Mouse (Mus musculus) neural tube, embryonic 11.5 days (tissue): ENCODE measurements at regions not wholly inside any gene's neighbourhood (a gene's known extent, or its start where the extent isn't known, plus 50 kb on each side); places are given as distances from the start of the nearest gene placed in this dataset.
A peak's percentile ranks its signal among the peaks of the same experiment; 100 is the strongest.

Experiments used
- ATAC-seq: fragments of 200-750 bp; cut with Nextera tagmentation; 2 replicates; pipeline ENCODE4 v1.8.0; 2017; ENCODE audit warnings: moderate number of reproducible peaks, mild to moderate bottlenecking, moderate TSS enrichment, moderate library complexity; ENCODE audit not compliant: insufficient read depth, low FRiP score, low TSS enrichment
- DNase-seq: peaks from one replicate; pipeline ENCODE4 v3.0.0-alpha.2; 2015; ENCODE audit warnings: low spot score
- H3K27ac ChIP-seq: fragments of 300-500 bp; sonication (generic); 2 replicates; pipeline ENCODE4 v1.5.1; 2014; ENCODE audit warnings: low read depth, mild to moderate bottlenecking, low read length
- H3K27me3 ChIP-seq: fragments of 300-500 bp; sonication (generic); 2 replicates; pipeline ENCODE4 v1.6.1; 2014; ENCODE audit warnings: mild to moderate bottlenecking, low read length, mixed read lengths; ENCODE audit not compliant: control insufficient read depth, insufficient read depth
- H3K36me3 ChIP-seq: fragments of 300-500 bp; sonication (generic); 2 replicates; pipeline ENCODE4 v1.6.1; 2014; ENCODE audit warnings: mild to moderate bottlenecking, low read length, moderate library complexity, mixed read lengths; ENCODE audit not compliant: control insufficient read depth, insufficient read depth
- H3K4me1 ChIP-seq: fragments of 300-500 bp; sonication (generic); 2 replicates; pipeline ENCODE4 v1.6.1; 2014; ENCODE audit warnings: low read length, mixed read lengths; ENCODE audit not compliant: control insufficient read depth, insufficient read depth
- H3K4me2 ChIP-seq: fragments of 300-500 bp; sonication (generic); 2 replicates; pipeline ENCODE4 v1.6.1; 2014; ENCODE audit warnings: low read depth, mild to moderate bottlenecking, moderate library complexity
- H3K4me3 ChIP-seq: fragments of 300-500 bp; sonication (generic); 2 replicates; pipeline ENCODE4 v1.5.1; 2014; ENCODE audit warnings: low read depth, low read length
- H3K9ac ChIP-seq: fragments of 300-500 bp; sonication (generic); 2 replicates; pipeline ENCODE4 v1.6.1; 2014; ENCODE audit warnings: mild to moderate bottlenecking, low read length
- H3K9me3 ChIP-seq: fragments of 300-500 bp; sonication (generic); 2 replicates; pipeline ENCODE4 v1.6.1; 2016; ENCODE audit warnings: low read length; ENCODE audit not compliant: control insufficient read depth
- whole genome bisulfite sequencing: fragments of 180-500 bp; shearing (Covaris S2); extraction: QIAGEN DNeasy Blood & Tissue Kit; methylation state at CpG from one replicate; pipeline ENCODE4 v1.1.7; 2014; 5-methylcytosine and 5-hydroxymethylcytosine counted together

DNA sequence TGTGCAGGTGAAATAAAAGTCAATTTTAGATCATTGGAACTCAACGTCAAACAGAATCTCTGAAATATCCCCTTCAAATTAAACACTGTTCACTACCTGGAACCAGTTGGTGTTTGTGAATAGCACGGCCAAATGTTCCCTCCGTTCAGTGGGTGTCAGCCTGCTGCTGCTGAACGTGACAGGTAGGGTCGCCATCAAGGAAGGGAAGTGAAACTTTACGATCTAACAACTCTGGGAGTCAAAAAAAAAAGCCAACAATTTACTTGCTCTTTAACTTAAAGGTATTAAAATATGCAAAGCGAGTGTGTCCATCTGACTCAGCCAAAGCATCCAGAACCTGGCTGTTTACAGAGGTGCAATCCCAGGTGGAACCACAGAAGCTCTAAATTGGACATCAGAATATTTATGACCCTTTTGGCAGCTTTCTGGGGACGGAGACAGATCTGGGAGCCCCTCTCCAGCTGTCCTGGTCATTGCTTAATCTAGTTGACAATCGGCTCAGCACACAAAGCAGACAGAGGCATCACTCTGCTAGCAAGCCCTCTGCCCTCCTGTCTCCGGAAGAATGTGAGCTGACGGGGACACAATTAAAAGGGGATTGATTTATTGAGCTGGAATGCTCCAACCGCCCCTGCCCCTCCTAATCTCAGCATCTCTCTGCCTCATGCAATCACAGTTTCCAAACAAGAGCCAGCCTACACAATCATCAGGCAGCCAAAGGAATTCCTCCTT, 191.9 kb downstream of the 1500009L16Rik start:
- Histone ChIP-seq H3K4me2 (no peak overlapping the region), H3K36me3 (no peaks in the 10 kb centered on the region), H3K9ac (0 out of 2 replicates have a peak overlapping the region, but pooled peaks have one; percentile 20), H3K4me1 (peaks cover 17% of the 10 kb centered on the region), H3K4me3 (no peak overlapping the region), H3K27me3 (no peaks in the 10 kb centered on the region), H3K27ac (peak overlapping the region; percentile 58; the same call in 1 of the 2 replicates), H3K9me3 (no peaks in the 10 kb centered on the region)
- ATAC-seq: peak; percentile 86
- 12% methylated on average over 12 of the region's 12 CpGs for WGBS
- peak; percentile 69 for DNase-seq

DNA sequence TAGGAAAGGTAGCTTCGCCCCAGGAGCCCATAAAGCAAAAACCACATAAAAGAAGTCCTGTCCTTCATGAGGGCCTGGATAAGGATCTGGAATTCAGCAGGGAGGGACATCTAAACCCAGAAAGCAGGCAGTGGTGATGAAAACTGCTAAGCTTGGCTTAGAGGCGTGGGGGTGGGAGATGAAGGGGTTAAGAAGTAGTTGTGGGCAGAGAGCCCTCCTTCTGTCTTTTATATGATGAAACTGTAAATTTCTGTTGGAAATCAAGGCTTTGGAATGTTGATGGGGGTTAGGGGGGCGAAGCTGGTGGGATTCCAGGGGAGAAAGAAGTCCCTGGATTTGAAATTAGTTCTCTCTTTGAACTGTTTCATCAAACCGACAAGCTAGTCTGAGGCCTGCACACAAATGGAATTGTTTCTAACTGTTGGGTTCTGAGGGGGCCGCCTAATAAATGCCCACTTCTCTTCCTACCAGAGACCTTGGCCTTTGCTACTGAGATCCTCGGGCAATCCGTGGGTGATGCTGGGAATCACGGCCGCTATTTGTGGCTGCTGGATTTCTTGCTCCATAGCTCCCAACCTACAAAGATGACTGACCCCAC, 192.6 kb downstream of the 1500009L16Rik start:
- no peak overlapping the region for H3K4me3 ChIP-seq
- peaks cover 17% of the 10 kb centered on the region for H3K4me1 ChIP-seq
- no peaks in the 10 kb centered on the region for H3K27me3 ChIP-seq
- DNase-seq (no peak), ATAC-seq (peak; percentile 46)
- peak overlapping the region; percentile 58 for H3K27ac ChIP-seq
- 19% methylated on average over 9 of the region's 9 CpGs for WGBS
- H3K36me3 ChIP-seq: no peaks in the 10 kb centered on the region
- H3K9me3 ChIP-seq: no peaks in the 10 kb centered on the region
- 0 out of 2 replicates have a peak overlapping the region, but pooled peaks have one; percentile 20 for H3K9ac ChIP-seq
- H3K4me2 ChIP-seq: no peak overlapping the region

GRCm38 (mm10) chr10:83926990-83927389, 204.3 kb downstream of the 1500009L16Rik start:
- no peak overlapping the region for H3K4me3 ChIP-seq
- H3K4me1 ChIP-seq: peaks cover 4% of the 10 kb centered on the region
- 63% methylated on average over 4 of the region's 4 CpGs for WGBS
- no peak overlapping the region for H3K27ac ChIP-seq
- H3K9me3 ChIP-seq: no peaks in the 10 kb centered on the region
- ATAC-seq: no peak
- H3K36me3 ChIP-seq: no peaks in the 10 kb centered on the region
- H3K27me3 ChIP-seq: no peaks in the 10 kb centered on the region
- DNase-seq: no peak
- H3K9ac ChIP-seq: no peak overlapping the region
- no peak overlapping the region for H3K4me2 ChIP-seq

DNA sequence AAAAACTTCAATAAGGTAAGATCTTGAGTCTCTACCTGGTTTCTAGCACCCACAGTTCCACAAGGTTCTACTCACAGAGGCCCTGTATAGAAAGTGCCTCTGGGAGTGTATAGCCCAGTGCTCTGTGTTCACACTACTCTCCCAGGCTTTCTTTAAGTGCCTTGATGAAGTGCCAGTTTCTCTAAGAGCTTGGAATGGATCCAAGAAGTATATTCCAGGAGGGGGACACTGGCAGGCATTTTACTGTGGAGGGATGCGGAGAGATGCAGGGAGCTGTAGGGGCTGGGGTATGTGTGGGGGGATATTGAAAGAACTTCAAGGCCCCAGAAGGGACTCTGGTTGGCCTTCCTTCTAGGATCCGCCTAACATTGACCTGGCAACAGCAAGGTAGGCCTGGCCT, 204.9 kb downstream of the 1500009L16Rik start:
- H3K4me3 ChIP-seq: no peak overlapping the region
- H3K4me2 ChIP-seq: no peak overlapping the region
- H3K4me1 ChIP-seq: peaks cover 4% of the 10 kb centered on the region
- no peak for ATAC-seq
- 93% methylated on average over 2 of the region's 2 CpGs for WGBS
- H3K36me3 ChIP-seq: no peaks in the 10 kb centered on the region
- H3K27ac ChIP-seq: no peak overlapping the region
- H3K9me3 ChIP-seq: no peaks in the 10 kb centered on the region
- H3K27me3 ChIP-seq: no peaks in the 10 kb centered on the region
- H3K9ac ChIP-seq: no peak overlapping the region
- no peak for DNase-seq

DNA sequence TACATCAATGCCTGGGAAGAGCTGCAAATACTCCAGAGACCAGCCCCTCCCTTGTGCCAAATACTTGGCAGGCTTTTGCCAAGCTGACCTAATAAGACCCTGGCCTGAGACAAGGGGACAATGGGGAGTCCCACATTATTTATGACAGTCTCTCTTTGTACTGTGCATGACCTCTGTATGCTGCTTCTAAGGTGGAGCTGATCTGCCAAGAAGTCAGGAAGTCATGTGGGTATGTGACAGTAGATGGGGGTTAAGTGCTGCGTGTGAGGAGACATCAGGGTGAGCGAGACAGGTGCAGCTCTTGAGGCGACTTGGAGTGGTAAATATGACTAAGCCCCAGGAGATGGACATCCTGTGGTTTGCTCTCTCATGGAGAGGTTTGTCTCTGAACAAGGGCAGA, 209.1 kb downstream of the 1500009L16Rik start:
- H3K9ac ChIP-seq: no peak overlapping the region
- WGBS: 46% methylated on average over 3 of the region's 3 CpGs
- no peak overlapping the region for H3K27ac ChIP-seq
- DNase-seq (no peak), ATAC-seq (no peak)
- peaks cover 4% of the 10 kb centered on the region for H3K4me1 ChIP-seq
- H3K9me3 ChIP-seq: no peaks in the 10 kb centered on the region
- H3K4me2 ChIP-seq: no peak overlapping the region
- H3K4me3 ChIP-seq: no peak overlapping the region
- no peaks in the 10 kb centered on the region for H3K27me3 ChIP-seq
- no peaks in the 10 kb centered on the region for H3K36me3 ChIP-seq

- H3K27ac ChIP-seq: no peak overlapping the region
- ATAC-seq (no peak), DNase-seq (no peak)
- H3K27me3 ChIP-seq: no peaks in the 10 kb centered on the region
- no peak overlapping the region for H3K4me3 ChIP-seq
- H3K9me3 ChIP-seq: no peaks in the 10 kb centered on the region
- H3K9ac ChIP-seq: no peak overlapping the region
- no peak overlapping the region for H3K4me2 ChIP-seq
- H3K36me3 ChIP-seq: no peaks in the 10 kb centered on the region
- H3K4me1 ChIP-seq: peaks cover 4% of the 10 kb centered on the region
- 88% methylated on average over 7 of the region's 7 CpGs for WGBS
These were observed 210.5 kb downstream of the 1500009L16Rik start for GRCm38 (mm10) chr10:83933201-83933600.

DNA sequence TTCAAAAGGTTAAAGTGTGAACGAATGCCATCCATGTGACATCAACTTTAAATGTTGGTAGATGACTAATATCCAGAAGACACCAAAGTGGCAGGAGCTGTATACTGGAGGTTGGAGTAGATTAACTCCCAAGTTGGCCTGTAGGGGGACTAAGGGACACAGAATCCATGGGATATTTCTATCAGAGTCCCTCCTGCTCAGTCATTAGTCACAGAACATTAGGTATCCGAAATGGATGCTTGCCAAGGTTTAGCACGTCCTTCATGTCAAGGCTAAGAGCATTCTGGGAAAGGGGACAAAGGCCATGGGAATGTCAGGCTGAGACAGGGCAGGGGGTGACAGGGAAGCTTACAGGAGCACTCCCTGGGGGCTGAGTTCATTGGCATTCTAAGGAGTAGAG, 211.8 kb downstream of the 1500009L16Rik start:
- WGBS: 52% methylated on average over 3 of the region's 3 CpGs

GRCm38 (mm10) chr10:83937168-83937567, 214.5 kb downstream of the 1500009L16Rik start:
- Histone ChIP-seq H3K27me3 (no peaks in the 10 kb centered on the region), H3K4me1 (no peaks in the 10 kb centered on the region; the same call in 1 of the 2 replicates), H3K4me2 (no peak overlapping the region), H3K9me3 (no peaks in the 10 kb centered on the region), H3K4me3 (no peak overlapping the region), H3K9ac (no peak overlapping the region), H3K27ac (no peak overlapping the region), H3K36me3 (no peaks in the 10 kb centered on the region)
- WGBS: 71% methylated on average over 9 of the region's 9 CpGs
- DNase-seq (no peak), ATAC-seq (no peak)

More for the DNA sequence above, 211.8 kb downstream of the 1500009L16Rik start:
- no peaks in the 10 kb centered on the region for H3K27me3 ChIP-seq
- no peak for DNase-seq
- H3K4me1 ChIP-seq: peaks cover 4% of the 10 kb centered on the region
- no peak overlapping the region for H3K27ac ChIP-seq
- no peak overlapping the region for H3K4me3 ChIP-seq
- ATAC-seq: no peak
- no peaks in the 10 kb centered on the region for H3K9me3 ChIP-seq
- no peak overlapping the region for H3K4me2 ChIP-seq
- no peak overlapping the region for H3K9ac ChIP-seq
- H3K36me3 ChIP-seq: no peaks in the 10 kb centered on the region

DNA sequence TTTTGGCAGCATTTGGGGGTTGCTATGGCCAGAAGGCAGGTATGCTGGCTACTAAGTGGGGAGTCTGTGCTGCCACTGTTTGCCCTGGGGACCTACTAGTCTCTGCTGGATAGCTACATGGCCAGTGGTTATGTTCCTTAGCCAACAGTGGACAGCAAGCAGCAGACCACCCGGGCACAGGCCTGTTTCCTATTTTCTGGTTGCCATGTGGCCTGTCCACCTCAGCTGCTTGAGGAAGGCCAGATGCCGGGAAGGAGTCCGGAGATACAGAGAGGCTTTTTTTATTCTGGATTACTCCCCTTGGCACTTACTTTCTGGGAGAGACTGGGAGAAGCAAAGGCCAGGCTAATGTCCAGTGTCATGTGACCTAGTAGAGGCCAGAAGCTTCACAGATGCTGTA, 219.4 kb downstream of the 1500009L16Rik start:
- WGBS: 57% methylated on average over 3 of the region's 3 CpGs
- H3K4me3 ChIP-seq: no peak overlapping the region
- H3K4me2 ChIP-seq: no peak overlapping the region
- ATAC-seq (no peak), DNase-seq (no peak)
- no peaks in the 10 kb centered on the region for H3K27me3 ChIP-seq
- no peak overlapping the region for H3K9ac ChIP-seq
- H3K36me3 ChIP-seq: no peaks in the 10 kb centered on the region
- H3K27ac ChIP-seq: no peak overlapping the region
- no peaks in the 10 kb centered on the region for H3K9me3 ChIP-seq
- no peaks in the 10 kb centered on the region for H3K4me1 ChIP-seq
